Mouse (Mus musculus): ENCODE measurements around the gene Tm9sf2.

DNA sequence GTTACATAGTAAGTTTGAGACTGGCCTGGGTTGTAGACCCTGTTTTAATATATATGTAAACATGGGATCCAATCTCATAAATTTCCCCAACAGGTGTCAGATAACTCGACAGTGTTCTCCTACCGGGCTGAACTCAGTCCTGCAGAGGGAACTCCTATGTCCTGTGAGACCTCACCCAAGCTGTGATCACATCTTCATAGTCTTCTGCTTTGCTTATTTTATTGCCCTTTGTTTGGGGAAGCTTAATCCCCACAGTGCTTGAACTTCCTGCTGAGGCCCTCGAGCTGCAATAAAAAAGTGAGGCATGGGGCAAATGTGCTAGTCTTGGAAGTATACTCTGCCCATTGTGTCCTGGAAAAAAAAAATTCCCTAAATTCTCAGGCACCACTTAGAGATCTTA is 25.5 kb upstream of the Tm9sf2 start:
- TF ChIP-seq CTCF (IDR thresholded peaks at IDR 0.05; ENCODE audit: low read depth, low read length) (no peak), POLR2A (IDR thresholded peaks at IDR 0.05; ENCODE audit: insufficient read depth, low read length) (no peak), EP300 (IDR thresholded peaks at IDR 0.05; ENCODE audit: insufficient read depth, low read depth, low read length) (no peak)
